Mouse (Mus musculus) retina, adult 2 months (tissue): ENCODE measurements at regions not wholly inside any gene's neighbourhood (a gene's known extent, or its start where the extent isn't known, plus 50 kb on each side); places are given as distances from the start of the nearest gene placed in this dataset.
"Not testable (repeated sequence)": the region's sequence is repeated elsewhere in the genome, so short reads cannot be mapped to it uniquely, and the experiment has no call there.

Experiments used
- DNase-seq: peaks from one replicate; pipeline ENCODE4 v3.0.0-alpha.2; 2012; ENCODE audit warnings: low read depth, low spot score

DNA sequence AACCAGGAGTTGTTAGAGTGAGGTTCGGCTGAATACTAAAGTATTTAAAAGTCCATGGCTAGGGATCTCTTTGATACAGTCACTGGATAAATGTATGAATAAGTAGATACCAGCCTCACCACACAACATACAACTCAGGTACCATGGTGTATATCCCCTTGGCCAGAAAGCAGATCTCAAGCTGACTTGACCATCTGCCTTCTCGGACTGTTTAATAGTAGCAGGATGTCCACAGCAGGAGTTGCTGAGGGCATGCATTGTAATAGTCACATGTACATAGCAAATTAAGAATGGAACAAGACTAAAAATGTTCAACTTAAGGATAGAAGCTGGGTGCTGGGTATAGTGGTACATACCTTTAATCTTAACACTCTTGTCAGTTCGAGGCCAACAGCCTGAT is 337.9 kb upstream of the Maf start:
- DNase-seq, result no peak

DNA sequence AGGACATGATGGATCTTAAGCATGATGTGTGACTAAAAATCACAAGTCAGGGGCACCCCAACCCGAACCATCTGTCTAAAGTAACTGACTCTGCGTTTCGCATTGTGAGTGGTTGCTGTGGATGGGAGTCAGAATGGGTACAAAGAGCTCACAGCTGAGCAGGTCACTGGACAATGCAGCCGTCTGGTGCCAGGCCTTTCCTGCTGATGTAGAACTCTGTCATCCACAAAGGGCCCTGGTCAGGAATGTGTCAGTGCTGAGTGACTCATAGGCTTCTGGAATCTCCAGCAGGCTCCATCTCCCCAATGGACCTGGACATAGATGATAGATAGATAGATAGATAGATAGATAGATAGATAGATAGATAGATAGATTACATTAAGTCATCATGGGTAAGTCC is 335.8 kb upstream of the Maf start:
- DNase-seq, result no peak

GRCm38 (mm10) chr8:116030966-116031365 is 323.4 kb upstream of the Maf start:
- DNase-seq, result no peak

DNA sequence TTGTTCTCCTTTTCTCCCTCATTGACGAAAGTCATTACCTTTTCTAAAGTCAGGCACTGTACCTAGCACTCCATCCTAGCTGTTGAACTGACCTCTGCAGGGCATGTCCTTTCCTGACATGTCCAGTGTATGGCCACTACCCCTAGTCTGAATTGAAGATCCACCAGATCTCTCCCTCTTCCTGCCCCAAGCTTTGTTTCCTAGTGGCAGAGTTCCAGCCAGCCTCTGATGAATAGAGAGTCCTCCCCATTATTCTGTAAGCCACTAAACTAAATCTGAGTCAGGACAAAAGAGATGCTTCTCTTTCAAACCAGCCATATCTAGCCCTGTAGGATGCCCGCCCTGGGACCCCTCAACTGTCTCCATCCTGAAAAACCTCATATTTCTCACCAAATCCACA is 317.7 kb upstream of the Maf start:
- DNase-seq, result no peak

DNA sequence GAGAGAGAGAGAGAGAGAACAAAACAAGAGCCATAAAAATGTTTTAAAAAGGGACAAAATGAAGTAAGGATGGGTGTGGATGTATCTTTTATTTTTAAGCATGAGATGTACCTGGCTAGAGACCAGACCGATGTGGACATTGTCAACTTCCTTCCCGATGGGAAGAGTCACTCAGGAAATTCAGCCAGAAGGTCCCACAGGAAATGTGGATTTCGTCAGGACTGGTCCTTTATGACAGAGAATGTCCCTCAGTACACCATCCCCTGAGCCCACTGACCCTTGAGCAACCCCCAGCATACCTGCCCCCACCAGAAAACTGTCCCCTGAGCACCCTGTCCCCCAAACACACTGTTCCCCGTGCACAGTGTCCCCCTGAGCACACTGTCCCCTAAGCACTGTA is 317.2 kb upstream of the Maf start:
- no peak for DNase-seq

DNA sequence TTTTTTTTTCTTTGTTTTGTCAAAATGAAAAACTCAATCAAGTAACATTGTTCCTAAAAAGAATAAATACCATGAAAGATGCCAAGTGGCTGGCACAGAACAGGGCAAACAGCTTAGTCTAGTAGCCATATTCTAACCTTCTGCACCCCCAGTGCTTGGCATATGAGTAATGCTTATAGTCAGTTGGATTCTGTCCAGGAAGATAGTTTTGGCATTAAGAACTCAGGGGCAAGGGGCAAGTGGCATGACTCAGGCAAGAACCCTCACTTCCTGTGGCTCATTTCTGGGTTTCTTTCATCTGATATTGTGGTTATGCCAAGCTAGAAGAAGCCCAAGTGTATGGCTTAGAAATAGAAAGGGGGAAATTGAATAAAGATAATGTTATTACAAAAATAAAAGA is 314.1 kb upstream of the Maf start:
- DNase-seq, result no peak

GRCm38 (mm10) chr8:115995320-115995719 is 287.7 kb upstream of the Maf start:
- no peak for DNase-seq

GRCm38 (mm10) chr8:115991989-115992388 is 284.4 kb upstream of the Maf start:
- DNase-seq, result no peak

GRCm38 (mm10) chr8:115983397-115983796 is 275.8 kb upstream of the Maf start:
- DNase-seq, result no peak

DNA sequence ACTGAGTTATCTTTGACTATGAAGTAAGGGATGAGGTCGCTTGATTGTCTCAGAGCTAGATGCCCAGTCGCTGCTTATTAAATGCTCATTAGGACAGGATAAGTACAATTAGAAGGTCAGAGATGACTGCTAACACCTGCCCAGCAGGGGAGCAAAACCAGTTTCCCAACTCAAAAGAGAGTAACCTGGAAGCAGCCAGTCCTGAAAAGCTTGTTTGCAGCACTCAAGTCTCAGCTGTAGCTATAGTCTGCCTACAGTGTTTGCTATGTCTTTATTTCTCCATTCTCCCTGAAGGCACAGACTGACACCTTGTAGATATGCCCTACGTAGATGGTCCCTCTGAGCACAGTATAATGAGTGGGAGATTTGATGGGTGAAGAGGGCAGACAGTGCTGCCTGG is 274.7 kb upstream of the Maf start:
- DNase-seq, result no peak

DNA sequence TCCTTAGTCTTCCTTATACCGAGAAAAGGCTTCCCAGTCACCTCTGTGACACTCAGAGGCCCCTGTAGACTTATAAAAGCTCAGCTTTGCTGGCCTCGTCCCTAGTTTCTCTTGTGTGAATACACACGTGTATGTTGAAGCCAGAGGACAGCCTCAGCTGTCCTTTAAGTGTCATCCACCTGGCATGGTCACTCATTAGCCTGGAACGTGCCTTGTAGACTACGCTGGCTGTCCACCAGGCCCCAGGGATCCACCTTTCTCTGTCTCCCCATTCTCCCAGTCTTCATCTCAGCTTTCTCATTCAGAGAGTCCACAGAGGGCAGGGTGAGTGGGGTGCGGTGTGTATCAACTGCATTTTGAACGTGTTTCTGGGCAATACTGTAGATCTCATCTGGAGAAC is 273.8 kb upstream of the Maf start:
- DNase-seq, result no peak

DNA sequence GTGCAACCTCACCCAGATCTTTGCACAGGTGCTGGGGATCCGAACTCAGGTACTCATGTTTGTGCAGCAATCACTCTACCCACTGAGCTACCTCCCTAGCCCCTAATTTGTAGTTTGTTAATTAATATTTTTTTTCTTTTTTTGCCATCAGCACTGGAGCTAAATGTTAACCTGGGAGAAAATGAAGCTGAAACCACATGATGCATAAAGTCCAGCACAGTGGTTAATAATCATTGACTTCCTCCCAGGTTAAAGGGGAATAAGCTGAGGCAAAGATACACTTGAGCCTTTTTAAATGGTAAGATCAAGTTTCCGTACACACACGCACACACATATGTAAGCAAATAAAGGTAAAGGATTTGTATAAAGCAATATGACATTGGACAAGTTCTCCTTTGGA is 273.0 kb upstream of the Maf start:
- DNase-seq, result no peak

- no peak for DNase-seq
These were observed 269.6 kb upstream of the Maf start for GRCm38 (mm10) chr8:115977152-115977551.

- DNase-seq, result no peak
These were observed 267.1 kb upstream of the Maf start for GRCm38 (mm10) chr8:115974706-115975105.

DNA sequence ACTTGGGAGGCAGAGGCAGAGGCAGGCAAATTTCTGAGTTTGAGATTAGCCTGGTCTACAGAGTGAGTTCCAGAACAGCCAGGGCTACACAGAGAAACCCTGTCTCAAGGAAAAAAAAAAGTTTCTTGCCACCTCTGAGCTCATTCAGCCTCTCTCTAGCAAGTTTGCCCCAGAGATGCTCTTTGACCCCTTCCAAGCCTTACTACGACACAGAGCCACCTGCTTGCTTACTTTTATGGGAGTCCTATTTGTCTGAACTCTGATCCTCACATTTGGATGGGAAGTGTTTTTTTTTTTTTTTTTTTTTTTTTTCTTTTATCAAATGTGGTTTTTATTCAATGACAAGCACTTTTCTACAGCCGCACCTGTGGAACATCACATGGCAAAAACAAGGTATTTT is 263.8 kb upstream of the Maf start:
- not testable (repeated sequence) for DNase-seq

GRCm38 (mm10) chr8:115968121-115968520 is 260.5 kb upstream of the Maf start:
- DNase-seq, result no peak

DNA sequence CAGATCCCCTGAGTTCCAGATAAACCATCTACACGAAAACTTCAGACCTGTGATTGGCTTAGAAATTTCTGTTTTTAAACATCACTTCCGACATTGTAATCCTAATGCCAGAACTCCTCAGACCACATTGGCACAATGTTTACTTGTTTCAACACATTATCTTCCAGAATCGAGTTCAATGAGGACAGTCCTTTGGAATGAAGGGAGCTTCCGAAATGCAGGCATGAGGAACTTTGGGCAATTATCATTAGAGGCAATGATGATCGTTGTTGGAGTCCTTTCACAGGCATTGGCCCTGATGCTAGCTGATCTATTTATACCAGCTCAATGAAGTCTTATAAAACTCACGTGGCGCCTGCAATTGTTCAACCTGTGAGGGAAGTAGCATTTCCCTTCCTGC is 258.4 kb upstream of the Maf start:
- DNase-seq, result no peak

- no peak for DNase-seq
These were observed 247.8 kb upstream of the Maf start for GRCm38 (mm10) chr8:115955371-115955770.

DNA sequence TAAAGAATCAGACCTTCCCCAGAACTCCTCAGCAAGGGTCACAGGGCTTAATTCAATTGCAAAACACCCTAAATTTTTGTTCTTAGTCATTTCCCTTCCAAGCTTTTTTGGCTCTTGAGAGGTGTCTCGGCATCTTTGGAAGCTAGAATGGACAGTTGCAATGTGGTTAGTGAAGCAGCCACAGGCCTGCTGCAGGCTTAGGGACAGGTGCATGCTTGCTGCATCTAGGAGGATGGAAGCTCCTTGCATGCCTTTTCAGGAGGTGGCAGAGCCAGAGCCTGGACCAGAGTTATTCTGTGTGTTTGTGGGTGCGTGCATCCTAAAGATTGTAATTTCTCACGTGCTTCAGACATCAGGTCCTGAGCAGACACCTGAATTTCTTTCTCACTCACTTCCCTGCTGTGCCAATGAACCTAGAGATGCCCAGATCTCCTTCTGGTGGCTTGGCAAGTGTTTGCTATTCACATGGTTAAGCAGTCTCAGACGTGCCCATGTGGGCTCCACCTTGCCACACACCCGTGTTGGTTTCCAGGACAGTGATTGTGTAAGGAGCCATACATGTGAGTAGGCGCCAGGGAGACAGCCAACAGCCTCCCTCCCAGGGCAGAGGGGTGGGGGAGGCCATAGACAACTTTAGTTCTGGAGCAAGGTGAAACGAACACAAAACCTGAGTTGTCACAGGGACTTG is 246.3 kb upstream of the Maf start:
- no peak for DNase-seq

- no peak for DNase-seq
These were observed 244.9 kb upstream of the Maf start for GRCm38 (mm10) chr8:115952496-115952895.

DNA sequence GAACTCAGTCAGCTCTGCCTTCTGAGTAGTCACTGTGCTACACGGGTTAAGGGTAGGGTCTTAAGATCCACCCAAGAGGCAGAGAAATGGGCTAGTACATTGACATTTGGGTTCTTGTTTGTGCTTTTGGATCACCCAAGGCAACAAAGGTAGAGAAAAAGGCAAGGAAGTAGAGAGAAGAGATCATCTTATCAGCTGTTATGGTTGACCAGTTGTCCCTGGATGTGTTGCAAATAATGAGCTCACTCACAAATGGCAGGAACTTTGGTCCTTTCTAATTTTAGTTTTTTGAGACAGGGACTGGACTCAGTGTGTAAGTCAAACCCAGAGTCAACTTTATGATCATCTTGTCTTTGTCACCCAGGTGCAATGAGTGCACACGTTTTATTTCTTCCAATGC is 241.3 kb upstream of the Maf start:
- DNase-seq, result no peak

DNA sequence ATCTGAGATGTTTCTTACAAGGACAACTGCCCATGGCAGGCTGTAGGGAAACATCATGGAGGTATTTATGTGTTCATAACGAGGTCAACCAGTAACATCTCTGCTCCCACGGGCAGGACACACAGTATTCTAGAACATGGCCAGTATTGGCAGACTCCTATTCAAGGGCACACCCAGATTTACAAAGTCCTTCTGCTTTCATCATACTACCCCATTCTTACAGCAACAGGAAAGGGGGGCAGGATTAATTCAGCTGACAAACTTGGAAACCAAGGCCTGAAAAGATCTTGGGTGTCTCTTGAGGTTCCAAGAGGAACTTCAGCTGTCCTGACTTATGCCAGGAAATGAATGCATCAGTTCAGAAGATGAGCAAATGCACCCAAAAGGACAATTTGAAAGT is 240.4 kb upstream of the Maf start:
- no peak for DNase-seq

- peak; percentile 4 for DNase-seq
These were observed 235.3 kb upstream of the Maf start for GRCm38 (mm10) chr8:115942731-115943509.
